Mouse (Mus musculus): ENCODE data around the gene Arid5b.
"Not testable (repeated sequence)": the region's sequence is repeated elsewhere in the genome, so short reads cannot be mapped to it uniquely, and the experiment has no call there.

Gene Arid5b

GRCm38 (mm10) chr10:68110607-68111006, 167.9 kb downstream of the Arid5b start:
- DNase-seq (ENCODE audit: low spot score in 2 of 2) = no peak

- DNase-seq (ENCODE audit: low spot score in 2 of 2) = no peak
These were observed 168.4 kb downstream of the Arid5b start for GRCm38 (mm10) chr10:68110182-68110581.

- DNase-seq (ENCODE audit: low spot score in 2 of 2) = no peak
These were observed 168.9 kb downstream of the Arid5b start for GRCm38 (mm10) chr10:68109651-68110050.

GRCm38 (mm10) chr10:68107716-68108115, 170.8 kb downstream of the Arid5b start:
- no peak for DNase-seq (ENCODE audit: low spot score in 2 of 2)

- DNase-seq (ENCODE audit: low spot score in 2 of 2) = no peak
These were observed 172.1 kb downstream of the Arid5b start for GRCm38 (mm10) chr10:68106351-68106950.

- no peak for DNase-seq (ENCODE audit: low spot score in 2 of 2)
These were observed 173.4 kb downstream of the Arid5b start for GRCm38 (mm10) chr10:68104881-68105781.

GRCm38 (mm10) chr10:68104481-68104880, 174.1 kb downstream of the Arid5b start:
- peak; percentile 54 to 59 for DNase-seq (ENCODE audit: low spot score in 2 of 2)

GRCm38 (mm10) chr10:68103988-68104387, 174.6 kb downstream of the Arid5b start:
- DNase-seq (ENCODE audit: low spot score in 2 of 2) = peak in 1 of 2 experiments; percentile 54

GRCm38 (mm10) chr10:68103078-68103855, 175.3 kb downstream of the Arid5b start:
- DNase-seq (ENCODE audit: low spot score in 2 of 2) = no peak

- DNase-seq (ENCODE audit: low spot score in 2 of 2) = peak; percentile 63 to 85
These were observed 176.0 kb downstream of the Arid5b start for GRCm38 (mm10) chr10:68102566-68102965.

GRCm38 (mm10) chr10:68101251-68101650, 177.3 kb downstream of the Arid5b start:
- no peak for DNase-seq (ENCODE audit: low spot score in 2 of 2)

GRCm38 (mm10) chr10:68100506-68100905, 178.0 kb downstream of the Arid5b start:
- no peak for DNase-seq (ENCODE audit: low spot score in 2 of 2)

GRCm38 (mm10) chr10:68099801-68100200, 178.7 kb downstream of the Arid5b start:
- not testable (repeated sequence) for DNase-seq (ENCODE audit: low spot score in 2 of 2)

- DNase-seq (ENCODE audit: low spot score in 2 of 2) = no peak
These were observed 180.5 kb downstream of the Arid5b start for GRCm38 (mm10) chr10:68097821-68098675.

GRCm38 (mm10) chr10:68096395-68096794, 182.1 kb downstream of the Arid5b start:
- no peak for DNase-seq (ENCODE audit: low spot score in 2 of 2)

- no peak for DNase-seq (ENCODE audit: low spot score in 2 of 2)
These were observed 183.4 kb downstream of the Arid5b start for GRCm38 (mm10) chr10:68095136-68095535.

GRCm38 (mm10) chr10:68093496-68093895, 185.0 kb downstream of the Arid5b start:
- DNase-seq (ENCODE audit: low spot score in 2 of 2) = no peak

- no peak for DNase-seq (ENCODE audit: low spot score in 2 of 2)
These were observed 186.7 kb downstream of the Arid5b start for GRCm38 (mm10) chr10:68091840-68092239.

GRCm38 (mm10) chr10:68091011-68091410, 187.5 kb downstream of the Arid5b start:
- DNase-seq (ENCODE audit: low spot score in 2 of 2) = no peak

GRCm38 (mm10) chr10:68090544-68090943, 188.0 kb downstream of the Arid5b start:
- no peak for DNase-seq (ENCODE audit: low spot score in 2 of 2)

- peak; percentile 88 to 93 for DNase-seq (ENCODE audit: low spot score in 2 of 2)
These were observed 188.4 kb downstream of the Arid5b start for GRCm38 (mm10) chr10:68090197-68090535.

Measured in heart, adult 9 months (tissue).